Mouse (Mus musculus) bone marrow, adult 2 months (tissue): ENCODE results near the gene 4930402K13Rik. TPM values are rescaled to one million over a fixed set of nuclear protein-coding genes. Genes with fewer than 3 reads are reported as not detected.
"Not testable (repeated sequence)": the region's sequence is repeated elsewhere in the genome, so short reads cannot be mapped to it uniquely, and the experiment has no call there.

Experiments
- H3K27ac ChIP-seq: fragments of 200-500 bp; 2 replicates; pipeline ENCODE4 v1.5.1; 2012; ENCODE audit warnings: low read depth, mild to moderate bottlenecking, control low read depth, inconsistent platforms, low read length; ENCODE audit not compliant: control insufficient read depth, poor library complexity, insufficient read depth
- H3K4me1 ChIP-seq: fragments of 200-500 bp; 2 replicates; pipeline ENCODE4 v1.6.1; 2011; ENCODE audit warnings: low read length; ENCODE audit not compliant: control insufficient read depth, insufficient read depth
- H3K4me3 ChIP-seq: fragments of 200-500 bp; replicated peaks from 2 replicates; pipeline ENCODE3; 2011; ENCODE audit warnings: mild to moderate bottlenecking, low read depth, low read length, control low read depth; ENCODE audit not compliant: control insufficient read depth
- CTCF ChIP-seq: fragments of 200-500 bp; IDR thresholded peaks from 2 replicates; pipeline ENCODE4 v1.5.1; 2011; ENCODE audit warnings: low read length, control low read depth; ENCODE audit not compliant: control insufficient read depth, insufficient read depth
- POLR2A ChIP-seq: fragments of 200-500 bp; IDR thresholded peaks from 2 replicates; pipeline ENCODE4 v1.6.1; 2011; ENCODE audit warnings: low read depth, mild to moderate bottlenecking, control low read depth, low read length, borderline replicate concordance; ENCODE audit not compliant: control insufficient read depth
- WGBS: fragments of 180-500 bp; shearing (Covaris S2); methylation state at CpG from one replicate; pipeline ENCODE4 v1.1.7; 2018; 5-methylcytosine and 5-hydroxymethylcytosine counted together
- polyA plus RNA-seq: library from polyadenylated mRNA; stranded (reverse); fragments of >200 nt; gene quantifications from 2 replicates; pipeline ENCODE4 v1.2.4, GENCODE M21; 2011; ENCODE audit warnings: low replicate concordance; ENCODE audit not compliant: missing spikeins, insufficient read depth, insufficient read length

Gene 4930402K13Rik
- not detected in 2 replicates for polyA plus RNA-seq

DNA sequence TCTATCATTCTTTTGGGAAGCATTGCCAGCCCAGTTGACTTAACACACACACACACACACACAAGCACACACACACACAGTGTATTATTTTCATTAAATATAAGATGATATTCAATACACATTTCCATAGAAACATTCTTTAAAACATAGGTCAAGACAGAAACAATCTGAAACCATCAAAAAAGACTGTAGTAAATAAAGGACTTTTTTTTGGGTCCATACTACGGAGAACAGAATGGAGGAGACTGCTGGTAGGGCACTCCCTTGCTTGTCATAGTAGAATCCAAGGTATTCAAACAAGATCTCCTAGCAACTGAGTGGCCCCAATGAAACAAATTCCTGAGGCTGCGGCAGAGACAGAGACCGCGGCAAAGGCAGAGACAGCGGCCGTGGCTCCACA, at the start of gene 4930402K13Rik:
Gene 4930402K13Rik (plus strand): TSS at position 301 of the 400 bp plus-strand sequence.
- no peak within 1 kb of the TSS for H3K27ac ChIP-seq
- TF ChIP-seq POLR2A (no peak), CTCF (no peak)
- 89% methylated on average over 6 of the region's 6 CpGs for WGBS
- no peak within 1 kb of the TSS for H3K4me3 ChIP-seq
- no peaks in the 10 kb centered on the region for H3K4me1 ChIP-seq

DNA sequence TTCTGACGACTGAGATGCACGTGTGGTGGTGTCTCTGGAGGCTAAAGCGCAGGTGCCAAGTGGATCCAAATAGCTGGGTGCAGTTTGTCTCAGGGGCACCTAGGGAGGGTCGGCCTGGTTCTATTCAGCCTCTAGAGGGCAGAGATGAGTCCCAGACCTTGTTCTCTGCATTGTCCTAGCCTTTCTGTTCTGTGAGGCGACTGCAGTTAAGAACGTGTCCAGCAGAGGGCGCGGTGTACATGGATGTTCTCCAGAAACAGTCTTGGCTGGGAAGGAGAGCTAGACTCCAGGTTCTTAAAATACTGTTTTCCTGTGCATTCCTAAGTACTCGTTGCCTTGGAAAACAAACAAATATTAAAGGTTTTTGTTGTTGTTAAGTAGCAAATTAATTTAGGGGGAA, 43.4 kb upstream of the 4930402K13Rik start:
- 32% methylated on average over 9 of the region's 9 CpGs for WGBS
- not testable (repeated sequence) for H3K4me3 ChIP-seq, H3K27ac ChIP-seq, H3K4me1 ChIP-seq
- peak; percentile 14; the same call in 1 of the 2 replicates for TF ChIP-seq CTCF

DNA sequence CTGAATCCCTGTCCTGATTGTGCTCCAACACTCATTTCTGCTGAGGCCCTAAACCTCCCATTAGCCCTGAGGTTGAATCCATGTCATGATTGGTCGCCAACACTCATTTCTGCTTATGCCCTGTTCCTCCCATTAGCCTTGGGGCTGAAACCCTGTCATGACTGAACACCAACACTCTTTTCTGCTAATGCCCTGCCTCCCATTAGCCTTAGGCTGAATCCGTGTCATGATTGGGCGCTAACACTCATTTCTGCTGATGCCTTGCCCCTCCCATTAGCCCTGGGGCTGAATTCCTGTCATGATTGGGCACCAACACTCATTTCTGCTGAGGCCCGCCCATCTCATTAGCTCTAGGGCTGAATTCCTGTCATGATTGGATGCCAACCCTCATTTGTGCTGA, 42.3 kb upstream of the 4930402K13Rik start:
- WGBS, result 85% methylated on average over 4 of the region's 4 CpGs
- no peak overlapping the region for H3K27ac ChIP-seq
- no peak overlapping the region for H3K4me3 ChIP-seq
- no peaks in the 10 kb centered on the region for H3K4me1 ChIP-seq
- TF ChIP-seq CTCF (no peak), POLR2A (no peak)

DNA sequence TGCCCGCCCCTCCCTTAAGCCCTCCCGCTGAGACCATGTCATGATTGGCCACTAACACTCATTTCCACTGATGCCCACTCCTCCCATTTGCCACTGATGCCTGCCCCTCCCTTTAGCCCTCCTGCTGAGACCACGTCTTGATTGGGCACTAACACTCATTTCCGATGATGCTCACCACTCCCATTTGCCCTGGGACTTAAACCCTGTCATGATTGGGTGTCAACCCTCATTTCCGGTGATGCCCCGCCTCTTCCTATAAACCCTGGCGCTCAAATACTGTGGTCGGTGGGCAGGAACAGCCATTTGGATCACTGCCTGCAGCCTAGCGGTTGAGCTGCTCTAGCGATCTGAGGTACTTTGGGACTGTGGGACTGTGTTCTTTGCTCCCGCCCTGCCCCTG, 41.6 kb upstream of the 4930402K13Rik start, which contains the start of gene Fthl17f:
Gene Fthl17f (plus strand): TSS at position 301 of the 400 bp plus-strand sequence.
- not testable (repeated sequence) for H3K4me3 ChIP-seq, H3K4me1 ChIP-seq, H3K27ac ChIP-seq
- WGBS, result 89% methylated on average over 11 of the region's 11 CpGs

DNA sequence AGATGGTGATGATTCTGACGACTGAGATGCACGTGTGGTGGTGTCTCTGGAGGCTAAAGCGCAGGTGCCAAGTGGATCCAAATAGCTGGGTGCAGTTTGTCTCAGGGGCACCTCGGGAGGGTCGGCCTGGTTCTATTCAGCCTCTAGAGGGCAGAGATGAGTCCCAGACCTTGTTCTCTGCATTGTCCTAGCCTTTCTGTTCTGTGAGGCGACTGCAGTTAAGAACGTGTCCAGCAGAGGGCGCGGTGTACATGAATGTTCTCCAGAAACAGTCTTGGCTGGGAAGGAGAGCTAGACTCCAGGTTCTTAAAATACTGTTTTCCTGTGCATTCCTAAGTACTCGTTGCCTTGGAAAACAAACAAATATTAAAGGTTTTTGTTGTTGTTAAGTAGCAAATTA, 26.7 kb upstream of the 4930402K13Rik start:
- H3K27ac ChIP-seq, H3K4me1 ChIP-seq, H3K4me3 ChIP-seq: not testable (repeated sequence)
- 0 out of 2 replicates have a peak, but pooled peaks have one; percentile 14 for TF ChIP-seq CTCF
- 13% methylated on average over 8 of the region's 10 CpGs for WGBS

DNA sequence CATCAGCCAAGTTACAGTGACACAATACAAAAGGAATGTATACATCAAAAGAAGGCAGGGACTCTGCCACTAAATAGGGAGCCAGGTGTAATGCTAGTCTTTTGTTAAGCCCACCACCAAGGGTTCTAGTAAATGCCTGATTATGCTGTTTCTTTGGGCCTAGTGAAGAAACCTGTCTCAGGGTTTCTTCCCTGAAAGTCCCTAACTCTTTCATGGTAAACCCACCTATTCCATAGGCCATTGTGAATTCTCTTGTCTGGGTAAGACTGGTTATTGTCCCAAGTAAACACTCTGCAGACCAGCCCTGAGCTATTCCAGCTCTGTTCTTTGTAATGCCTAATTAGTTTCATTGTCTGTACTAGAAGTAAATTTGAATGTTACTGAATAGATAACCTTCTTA, 9.3 kb upstream of the 4930402K13Rik start:
- H3K4me3 ChIP-seq, H3K4me1 ChIP-seq, H3K27ac ChIP-seq: not testable (repeated sequence)

DNA sequence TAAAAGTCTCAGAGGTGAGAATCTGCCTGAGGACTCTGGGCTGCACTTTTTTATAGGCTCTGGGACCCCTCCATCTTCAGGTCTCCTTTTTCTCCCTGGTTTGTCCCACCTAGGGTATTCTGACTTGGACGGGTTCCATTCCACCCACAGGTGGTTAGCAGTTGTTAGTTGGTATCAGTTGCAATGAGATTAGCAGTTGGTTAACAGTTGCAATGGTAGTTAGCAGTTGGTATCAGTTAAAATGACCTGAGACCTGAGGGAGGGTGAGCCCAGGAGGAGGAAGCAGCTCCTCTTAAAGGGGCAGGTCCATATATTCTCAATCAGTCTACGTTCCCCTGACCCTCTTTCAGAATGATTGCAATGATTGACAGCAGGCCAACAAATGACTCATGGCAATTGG, 6.0 kb downstream of the 4930402K13Rik start:
- 44% methylated on average over 2 of the region's 2 CpGs for WGBS

DNA sequence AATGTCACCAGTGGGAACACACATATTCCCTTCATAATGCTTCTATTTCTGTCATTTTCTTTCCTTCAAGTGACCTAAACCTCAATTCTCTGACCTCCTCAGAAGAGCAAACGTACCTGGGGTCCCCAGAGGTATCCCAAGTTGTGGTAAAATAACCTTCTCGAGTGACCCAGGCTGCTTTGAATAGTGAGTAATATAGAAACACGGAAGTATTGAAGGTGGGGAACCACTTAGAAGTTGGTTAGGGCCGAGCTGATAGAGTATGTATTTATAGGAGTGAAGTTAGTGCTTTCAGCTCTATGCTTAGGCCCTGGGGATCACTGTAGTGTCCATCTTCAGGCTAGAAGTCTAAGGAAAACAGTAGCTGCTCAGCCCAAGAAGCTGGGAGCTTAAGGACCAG, 20.6 kb downstream of the 4930402K13Rik start:
- H3K27ac ChIP-seq, result no peak overlapping the region
- TF ChIP-seq POLR2A, result no peak
- TF ChIP-seq CTCF, result no peak
- H3K4me1 ChIP-seq, result no peaks in the 10 kb centered on the region
- no peak overlapping the region for H3K4me3 ChIP-seq
- WGBS, result 59% methylated on average over 4 of the region's 4 CpGs

More for the DNA sequence above, 6.0 kb downstream of the 4930402K13Rik start:
- H3K4me3 ChIP-seq, result no peak overlapping the region
- H3K27ac ChIP-seq, result no peak overlapping the region
- H3K4me1 ChIP-seq, result no peaks in the 10 kb centered on the region
- TF ChIP-seq POLR2A (no peak), CTCF (no peak)

DNA sequence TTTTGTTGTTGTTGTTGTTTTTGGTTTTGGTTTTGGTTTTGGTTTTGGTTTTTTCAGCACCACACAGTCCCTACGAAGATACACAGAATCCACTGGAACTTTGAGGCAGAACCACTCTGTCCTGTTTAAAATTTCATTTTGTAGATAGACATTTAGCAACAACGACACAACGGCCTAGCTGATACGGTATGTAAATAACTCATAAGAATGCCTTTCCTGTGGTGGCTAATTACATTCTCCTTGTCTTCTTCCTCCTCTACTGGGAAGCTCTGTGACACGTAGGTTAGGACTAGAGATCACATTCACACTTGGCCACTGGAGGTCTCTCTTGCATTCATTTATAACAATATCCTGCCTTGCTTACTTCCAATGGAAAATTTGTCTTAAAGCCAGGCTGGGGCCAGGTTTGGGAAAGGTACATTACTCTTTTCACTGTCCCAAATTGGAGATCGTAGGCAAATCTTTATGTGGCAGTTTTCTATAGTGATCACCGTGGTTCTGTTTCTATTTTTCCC, 24.0 kb downstream of the 4930402K13Rik start:
- Histone ChIP-seq H3K4me1 (no peaks in the 10 kb centered on the region), H3K4me3 (no peak overlapping the region), H3K27ac (no peak overlapping the region)
- TF ChIP-seq POLR2A (no peak), CTCF (no peak)
- 27% methylated on average over 7 of the region's 7 CpGs for WGBS
